Mouse (Mus musculus): ENCODE results near the gene Pjvk.

The Pjvk gene

GRCm38 (mm10) chr2:76647883-76648570 lies at the start of gene Pjvk, which contains the start of gene Prkra:
Gene Pjvk (plus strand): TSS chr2:76648476.
Gene Prkra (minus strand): TSS chr2:76648015.
- 1% methylated on average over 40 of the region's 42 CpGs for WGBS

- 49% methylated on average over 5 of the region's 5 CpGs for WGBS
These were observed 49.1 kb upstream of the Pjvk start for GRCm38 (mm10) chr2:76599214-76599613.

GRCm38 (mm10) chr2:76602256-76602655 lies 46.0 kb upstream of the Pjvk start:
- 90% methylated on average over 1 of the region's 1 CpGs for WGBS

- WGBS = 56% methylated on average over 3 of the region's 3 CpGs
These were observed 41.6 kb upstream of the Pjvk start for GRCm38 (mm10) chr2:76606704-76607103.

- WGBS = 70% methylated on average over 10 of the region's 10 CpGs
These were observed 37.8 kb upstream of the Pjvk start for GRCm38 (mm10) chr2:76610326-76611104.

- 95% methylated on average over 3 of the region's 3 CpGs for WGBS
These were observed 36.3 kb upstream of the Pjvk start for GRCm38 (mm10) chr2:76611996-76612395.

GRCm38 (mm10) chr2:76618078-76618477 lies 30.2 kb upstream of the Pjvk start:
- 9% methylated on average over 1 of the region's 1 CpGs for WGBS

GRCm38 (mm10) chr2:76620188-76620587 lies 28.1 kb upstream of the Pjvk start:
- 90% methylated on average over 5 of the region's 5 CpGs for WGBS

GRCm38 (mm10) chr2:76621724-76622123 lies 26.6 kb upstream of the Pjvk start:
- WGBS = 92% methylated on average over 1 of the region's 1 CpGs

GRCm38 (mm10) chr2:76622316-76622715 lies 26.0 kb upstream of the Pjvk start:
- 94% methylated on average over 2 of the region's 2 CpGs for WGBS

GRCm38 (mm10) chr2:76630293-76630692 lies 18.0 kb upstream of the Pjvk start:
- 97% methylated on average over 12 of the region's 12 CpGs for WGBS

- 80% methylated on average over 4 of the region's 4 CpGs for WGBS
These were observed 16.7 kb upstream of the Pjvk start for GRCm38 (mm10) chr2:76631600-76631999.

- WGBS = 94% methylated on average over 2 of the region's 2 CpGs
These were observed 8.6 kb upstream of the Pjvk start for GRCm38 (mm10) chr2:76639637-76640036.

GRCm38 (mm10) chr2:76647441-76647869 lies 821 bp upstream of the Pjvk start:
- under 1% methylated on average over 32 of the region's 32 CpGs for WGBS

- 34% methylated on average over 13 of the region's 13 CpGs for WGBS
These were observed 428 bp downstream of the Pjvk start for GRCm38 (mm10) chr2:76648666-76649141.

- 93% methylated on average over 4 of the region's 4 CpGs for WGBS
These were observed 4.8 kb downstream of the Pjvk start for GRCm38 (mm10) chr2:76653070-76653469.

GRCm38 (mm10) chr2:76654646-76655045 lies 6.4 kb downstream of the Pjvk start:
- WGBS = 85% methylated on average over 5 of the region's 5 CpGs

GRCm38 (mm10) chr2:76655444-76655843 lies 7.2 kb downstream of the Pjvk start:
- 76% methylated on average over 3 of the region's 3 CpGs for WGBS

- WGBS = 18% methylated on average over 1 of the region's 1 CpGs
These were observed 7.7 kb downstream of the Pjvk start for GRCm38 (mm10) chr2:76655982-76656381.

- WGBS = 86% methylated on average over 13 of the region's 13 CpGs
These were observed 10.3 kb downstream of the Pjvk start for GRCm38 (mm10) chr2:76658551-76658950.

GRCm38 (mm10) chr2:76659419-76659818 lies 11.1 kb downstream of the Pjvk start:
- WGBS = 45% methylated on average over 7 of the region's 8 CpGs

- over 99% methylated on average over 7 of the region's 7 CpGs for WGBS
These were observed 17.3 kb downstream of the Pjvk start for GRCm38 (mm10) chr2:76665531-76665930.

- 49% methylated on average over 5 of the region's 5 CpGs for WGBS
These were observed 18.9 kb downstream of the Pjvk start for GRCm38 (mm10) chr2:76667200-76667599.

Data from cerebral cortex, adult 2 months (tissue).